Mouse (Mus musculus) midbrain, embryonic 16.5 days (tissue): ENCODE measurements around the gene 4930522H14Rik. TPM values are rescaled to one million over a fixed set of nuclear protein-coding genes. Genes with fewer than 3 reads are reported as not detected.

Experiments used
- ATAC-seq: fragments of 200-750 bp; cut with Nextera tagmentation; 2 replicates; pipeline ENCODE4 v1.8.0; 2017; ENCODE audit warnings: moderate TSS enrichment
- H3K27ac ChIP-seq: fragments of 300-500 bp; sonication (generic); 2 replicates; pipeline ENCODE4 v1.5.1; 2014; ENCODE audit warnings: mild to moderate bottlenecking, low read length, mixed read lengths
- H3K27me3 ChIP-seq: fragments of 300-500 bp; sonication (generic); 2 replicates; pipeline ENCODE4 v1.6.1; 2014; ENCODE audit warnings: low read depth, low read length, mixed read lengths; ENCODE audit not compliant: control insufficient read depth, insufficient read depth
- H3K36me3 ChIP-seq: fragments of 300-500 bp; sonication (generic); 2 replicates; pipeline ENCODE4 v1.6.1; 2014; ENCODE audit warnings: mild to moderate bottlenecking, low read length, moderate library complexity, mixed read lengths; ENCODE audit not compliant: control insufficient read depth, insufficient read depth
- H3K4me1 ChIP-seq: fragments of 300-500 bp; sonication (generic); 2 replicates; pipeline ENCODE4 v1.6.1; 2014; ENCODE audit warnings: mild to moderate bottlenecking, low read length, mixed read lengths; ENCODE audit not compliant: control insufficient read depth, insufficient read depth
- H3K4me2 ChIP-seq: fragments of 300-500 bp; sonication (generic); 2 replicates; pipeline ENCODE4 v1.6.1; 2014; ENCODE audit warnings: mild to moderate bottlenecking, low read length, mixed read lengths
- H3K4me3 ChIP-seq: fragments of 300-500 bp; sonication (generic); 2 replicates; pipeline ENCODE4 v1.5.1; 2014; ENCODE audit warnings: low read depth, mild to moderate bottlenecking, low read length, moderate library complexity, mixed read lengths
- H3K9ac ChIP-seq: fragments of 300-500 bp; sonication (generic); 2 replicates; pipeline ENCODE4 v1.6.1; 2014; ENCODE audit warnings: low read depth, low read length, mixed read lengths
- H3K9me3 ChIP-seq: fragments of 300-500 bp; sonication (generic); replicated peaks from 2 replicates; pipeline ENCODE4 v1.6.1; 2014; ENCODE audit warnings: mild to moderate bottlenecking, low read length, mixed read lengths; ENCODE audit not compliant: control insufficient read depth, poor library complexity, severe bottlenecking
- WGBS: fragments of 180-500 bp; shearing (Covaris S2); extraction: QIAGEN DNeasy Blood & Tissue Kit; methylation state at CpG from one replicate; pipeline ENCODE4 v1.1.7; 2014; 5-methylcytosine and 5-hydroxymethylcytosine counted together
- polyA plus RNA-seq: library from polyadenylated mRNA; unstranded; fragments of >200 nt; fragmentation: Nextera tagmentation; extraction: Ambion mirVana; gene quantifications from 2 replicates; pipeline ENCODE4 v1.2.1, GENCODE M21; 2015

4930522H14Rik gene
- polyA plus RNA-seq, 1 experiment from 2014 or later: not detected

DNA sequence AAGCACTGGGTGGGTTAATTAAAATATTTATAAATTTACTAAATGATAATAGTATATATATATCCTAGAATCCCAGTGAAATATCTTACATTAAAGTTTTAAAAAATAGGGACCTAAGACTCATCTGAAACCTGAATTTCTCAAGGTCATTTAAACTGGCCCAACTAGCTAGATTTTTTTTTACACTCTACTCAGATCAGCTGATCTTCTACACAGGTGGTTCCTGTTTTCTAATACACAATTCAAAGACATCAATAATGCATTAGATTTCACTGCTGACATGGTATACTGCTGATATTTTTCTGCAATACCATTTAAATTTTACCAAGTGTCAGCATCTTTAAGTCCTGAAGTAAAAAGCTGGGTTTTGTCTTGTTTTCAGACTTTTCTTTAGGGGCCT is 67.2 kb downstream of the 4930522H14Rik start:
- Histone ChIP-seq H3K27ac (no peak overlapping the region), H3K4me3 (no peak overlapping the region), H3K9me3 (no peaks in the 10 kb centered on the region), H3K4me2 (no peak overlapping the region), H3K9ac (no peak overlapping the region), H3K36me3 (no peaks in the 10 kb centered on the region), H3K27me3 (no peaks in the 10 kb centered on the region), H3K4me1 (no peaks in the 10 kb centered on the region)
- no peak for ATAC-seq

DNA sequence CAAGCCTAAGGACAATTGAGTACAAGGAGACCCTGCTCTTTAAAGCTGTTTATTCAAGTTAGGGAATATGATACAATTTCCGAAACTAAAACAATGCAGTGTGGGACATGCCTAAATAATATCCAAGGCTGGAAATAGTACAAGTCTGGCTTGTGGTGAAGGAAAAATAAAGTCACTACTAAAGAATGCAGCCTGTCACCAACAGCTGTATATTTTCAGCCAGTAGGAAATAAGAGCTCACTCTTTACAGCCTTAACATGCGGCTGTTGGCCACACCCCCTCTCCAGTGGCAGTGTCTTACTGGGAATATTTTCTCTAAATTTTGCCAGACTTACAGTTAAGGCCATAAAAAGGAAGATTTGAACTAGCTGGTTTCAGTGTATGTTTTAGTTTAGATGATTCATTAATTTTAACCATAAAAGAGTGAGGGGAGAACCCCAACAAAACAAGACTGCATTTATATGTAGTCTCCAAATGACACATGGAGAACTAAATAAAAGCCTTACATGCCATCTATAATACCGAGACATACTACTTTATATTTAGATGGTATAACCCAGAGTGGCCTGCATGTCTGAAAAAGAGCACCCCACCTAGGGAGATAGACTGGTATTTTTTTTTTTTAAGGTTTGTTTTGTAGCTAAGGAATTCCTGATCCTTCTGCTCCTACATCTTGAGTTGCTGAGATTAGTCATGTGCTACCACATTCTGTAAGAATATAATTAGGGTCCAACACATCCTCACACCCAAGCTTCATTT is 70.5 kb downstream of the 4930522H14Rik start:
- H3K27me3 ChIP-seq: no peaks in the 10 kb centered on the region
- H3K4me3 ChIP-seq: no peak overlapping the region
- H3K27ac ChIP-seq: no peak overlapping the region
- H3K36me3 ChIP-seq: no peaks in the 10 kb centered on the region
- no peaks in the 10 kb centered on the region for H3K4me1 ChIP-seq
- no peaks in the 10 kb centered on the region for H3K9me3 ChIP-seq
- no peak for ATAC-seq
- H3K4me2 ChIP-seq: no peak overlapping the region
- no peak overlapping the region for H3K9ac ChIP-seq
- 74% methylated on average over 3 of the region's 3 CpGs for WGBS

DNA sequence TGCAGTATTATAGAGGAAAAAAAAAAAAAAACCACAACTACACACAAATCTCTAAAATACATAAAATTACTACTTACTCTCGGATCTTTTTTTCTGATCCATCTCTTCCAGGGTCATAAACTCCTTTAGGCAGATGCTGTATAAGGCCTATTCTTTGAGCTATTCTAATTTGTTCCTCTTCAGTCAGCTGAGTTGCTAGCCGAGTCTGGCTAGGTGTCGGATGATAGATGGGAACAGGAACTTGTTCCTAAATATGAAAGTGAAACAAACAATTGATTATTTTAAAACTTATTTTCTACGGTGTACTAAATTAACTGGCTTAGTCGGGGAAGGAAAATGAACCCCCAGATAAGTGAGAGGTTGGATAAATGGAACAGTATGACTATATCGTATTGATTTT is 74.3 kb downstream of the 4930522H14Rik start:
- H3K4me2 ChIP-seq: no peak overlapping the region
- no peaks in the 10 kb centered on the region for H3K4me1 ChIP-seq
- WGBS: 90% methylated on average over 6 of the region's 6 CpGs
- no peaks in the 10 kb centered on the region for H3K27me3 ChIP-seq
- H3K36me3 ChIP-seq: peaks cover 10% of the 10 kb centered on the region; the same call in 1 of the 2 replicates
- no peak overlapping the region for H3K27ac ChIP-seq
- ATAC-seq: no peak
- no peak overlapping the region for H3K4me3 ChIP-seq
- no peaks in the 10 kb centered on the region for H3K9me3 ChIP-seq
- H3K9ac ChIP-seq: no peak overlapping the region

Other genes with a start within 250 kb of the 4930522H14Rik start
- gene Ttc39a, start 124.7 kb downstream of the 4930522H14Rik start, polyA plus RNA-seq: 2.8 and 2.9 TPM in 2 replicates
- gene Rnf11, start 46.6 kb downstream of the 4930522H14Rik start, polyA plus RNA-seq: 64.3 and 68.5 TPM in 2 replicates
- 1.7 and 2.0 TPM in 2 replicates for gene Cdkn2c, start 135.9 kb upstream of the 4930522H14Rik start, polyA plus RNA-seq
- gene Faf1, start 145.3 kb upstream of the 4930522H14Rik start, polyA plus RNA-seq: 29.9 and 32.0 TPM in 2 replicates